Mouse (Mus musculus) limb, embryonic 13.5 days (tissue): ENCODE measurements at regions not wholly inside any gene's neighbourhood (a gene's known extent, or its start where the extent isn't known, plus 50 kb on each side); places are given as distances from the start of the nearest gene placed in this dataset.

Experiments
- ATAC-seq: fragments of 200-750 bp; cut with Nextera tagmentation; 2 replicates; pipeline ENCODE4 v1.8.0; 2017; ENCODE audit warnings: low read depth, moderate number of reproducible peaks, moderate TSS enrichment; ENCODE audit not compliant: low FRiP score
- H3K27ac ChIP-seq: fragments of 300-500 bp; sonication (generic); 2 replicates; pipeline ENCODE4 v1.5.1; 2015; ENCODE audit warnings: inconsistent platforms, mild to moderate bottlenecking, moderate library complexity
- H3K27me3 ChIP-seq: fragments of 300-500 bp; sonication (generic); 2 replicates; pipeline ENCODE4 v1.6.1; 2015; ENCODE audit warnings: mild to moderate bottlenecking, inconsistent platforms
- H3K36me3 ChIP-seq: fragments of 300-500 bp; sonication (generic); 2 replicates; pipeline ENCODE4 v1.6.1; 2015; ENCODE audit warnings: inconsistent platforms, mild to moderate bottlenecking, moderate library complexity
- H3K4me1 ChIP-seq: fragments of 300-500 bp; sonication (generic); 2 replicates; pipeline ENCODE4 v1.6.1; 2015; ENCODE audit warnings: inconsistent platforms
- H3K4me2 ChIP-seq: fragments of 300-500 bp; sonication (generic); replicated peaks from 2 replicates; pipeline ENCODE4 v1.6.1; 2015; ENCODE audit warnings: inconsistent platforms, mild to moderate bottlenecking, moderate library complexity
- H3K4me3 ChIP-seq: fragments of 300-500 bp; sonication (generic); 2 replicates; pipeline ENCODE4 v1.5.1; 2015; ENCODE audit warnings: moderate library complexity, mild to moderate bottlenecking, inconsistent platforms
- H3K9ac ChIP-seq: fragments of 300-500 bp; sonication (generic); 2 replicates; pipeline ENCODE4 v1.6.1; 2015; ENCODE audit warnings: mild to moderate bottlenecking, inconsistent platforms
- H3K9me3 ChIP-seq: fragments of 300-500 bp; sonication (generic); 2 replicates; pipeline ENCODE4 v1.6.1; 2016; ENCODE audit warnings: inconsistent platforms
- whole genome bisulfite sequencing: fragments of 180-500 bp; shearing (Covaris S2); methylation state at CpG from one replicate; pipeline ENCODE4 v1.1.7; 2015; 5-methylcytosine and 5-hydroxymethylcytosine counted together

DNA sequence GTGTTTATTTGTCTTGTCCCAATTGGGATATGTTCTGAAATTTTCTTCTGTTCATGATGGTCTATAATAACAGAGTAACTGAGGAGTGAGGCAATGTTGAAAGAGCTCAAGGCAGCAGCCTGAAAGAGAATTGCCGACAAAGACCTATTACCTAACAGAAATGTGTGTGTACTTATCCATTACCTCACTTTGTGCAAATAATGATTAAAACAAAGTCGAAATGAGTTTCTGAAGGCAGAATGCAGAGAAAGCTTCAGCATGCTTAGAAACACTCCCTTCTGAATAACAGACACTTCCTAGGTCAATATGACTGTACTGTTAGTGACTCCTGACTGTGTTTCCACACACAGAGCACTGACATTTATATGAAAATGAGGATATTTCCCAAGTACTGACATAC is 63.0 kb downstream of the Kbtbd8 start:
- H3K9me3 ChIP-seq, result no peaks in the 10 kb centered on the region
- WGBS, result 75% methylated on average over 2 of the region's 2 CpGs
- no peaks in the 10 kb centered on the region for H3K27me3 ChIP-seq
- H3K4me2 ChIP-seq, result no peak overlapping the region
- no peak for ATAC-seq
- no peak overlapping the region for H3K4me3 ChIP-seq
- no peak overlapping the region for H3K27ac ChIP-seq
- H3K36me3 ChIP-seq, result no peaks in the 10 kb centered on the region
- H3K9ac ChIP-seq, result no peak overlapping the region
- peaks cover 2% of the 10 kb centered on the region; the same call in 1 of the 2 replicates for H3K4me1 ChIP-seq

DNA sequence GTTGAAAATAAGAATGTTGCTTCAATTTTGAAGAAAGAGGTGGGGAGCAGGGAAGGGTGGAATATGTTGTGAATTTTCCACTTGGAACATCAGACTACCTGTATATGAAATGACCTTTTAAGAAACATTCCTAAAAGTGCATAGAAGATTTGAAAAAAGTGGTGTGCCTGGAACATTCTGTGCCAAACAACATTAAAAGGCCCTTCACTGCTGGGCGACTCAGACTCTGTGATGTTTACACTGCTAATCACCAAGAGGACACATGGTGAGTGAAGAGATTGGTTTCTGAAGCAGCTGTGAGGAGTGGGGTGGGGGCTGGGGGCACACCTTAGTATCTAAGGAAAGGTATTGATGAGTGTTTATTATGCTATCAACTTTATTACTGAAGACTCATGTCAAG is 65.2 kb downstream of the Kbtbd8 start:
- H3K4me1 ChIP-seq, result peaks cover 12% of the 10 kb centered on the region
- no peak for ATAC-seq
- 8% methylated on average over 1 of the region's 1 CpGs for WGBS
- H3K27me3 ChIP-seq, result no peaks in the 10 kb centered on the region
- no peak overlapping the region for H3K4me3 ChIP-seq
- no peak overlapping the region for H3K27ac ChIP-seq
- no peak overlapping the region for H3K4me2 ChIP-seq
- no peak overlapping the region for H3K9ac ChIP-seq
- no peaks in the 10 kb centered on the region for H3K9me3 ChIP-seq
- no peaks in the 10 kb centered on the region for H3K36me3 ChIP-seq

DNA sequence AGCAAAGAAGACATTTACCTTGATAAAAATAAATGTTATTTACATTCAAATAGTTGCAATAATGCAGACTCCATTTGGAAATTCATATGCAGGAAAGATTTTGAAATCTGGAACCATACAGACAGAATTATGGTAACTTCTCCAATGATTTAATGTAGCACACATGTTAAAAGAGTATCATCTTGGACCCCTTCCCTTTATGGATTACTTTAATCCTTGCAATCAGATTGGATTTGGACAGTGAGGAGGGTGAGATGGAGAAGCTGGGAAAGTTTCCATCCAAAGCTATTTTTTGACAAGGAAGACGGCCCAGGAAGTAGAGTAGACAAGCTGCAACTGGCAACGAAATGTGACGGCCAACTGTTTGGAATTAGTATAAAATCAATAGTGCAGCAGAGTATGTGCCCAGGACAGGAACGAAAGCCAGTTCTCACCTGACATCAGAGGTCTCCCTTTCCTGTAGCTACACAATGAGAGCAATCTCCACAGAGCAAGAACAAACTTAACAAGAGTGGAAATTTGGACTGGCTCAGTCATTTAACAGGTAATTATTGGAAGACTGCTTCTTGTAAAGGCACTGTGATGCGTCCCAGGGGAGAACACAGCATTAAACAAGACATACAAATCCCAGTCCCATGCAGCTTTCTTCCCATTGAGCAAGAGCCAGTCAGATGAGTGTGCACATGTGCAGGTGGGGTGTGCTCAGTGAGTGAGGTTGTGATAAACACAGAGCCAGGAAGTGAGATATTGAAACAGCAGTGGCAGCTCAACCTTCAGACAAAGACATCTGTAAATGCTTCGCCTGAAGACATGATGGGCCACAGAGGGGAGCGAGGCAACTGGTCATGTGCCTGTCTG is 68.3 kb downstream of the Kbtbd8 start:
- no peak overlapping the region; the same call in 1 of the 2 replicates for H3K27ac ChIP-seq
- 0 out of 2 replicates have a peak, but pooled peaks cover 11% of the 10 kb centered on the region for H3K27me3 ChIP-seq
- no peak overlapping the region for H3K9ac ChIP-seq
- peaks cover 18% of the 10 kb centered on the region for H3K4me1 ChIP-seq
- ATAC-seq, result peak; percentile 83
- WGBS, result 35% methylated on average over 7 of the region's 7 CpGs
- H3K4me2 ChIP-seq, result no peak overlapping the region
- H3K9me3 ChIP-seq, result no peaks in the 10 kb centered on the region
- H3K4me3 ChIP-seq, result no peak overlapping the region
- no peaks in the 10 kb centered on the region for H3K36me3 ChIP-seq

DNA sequence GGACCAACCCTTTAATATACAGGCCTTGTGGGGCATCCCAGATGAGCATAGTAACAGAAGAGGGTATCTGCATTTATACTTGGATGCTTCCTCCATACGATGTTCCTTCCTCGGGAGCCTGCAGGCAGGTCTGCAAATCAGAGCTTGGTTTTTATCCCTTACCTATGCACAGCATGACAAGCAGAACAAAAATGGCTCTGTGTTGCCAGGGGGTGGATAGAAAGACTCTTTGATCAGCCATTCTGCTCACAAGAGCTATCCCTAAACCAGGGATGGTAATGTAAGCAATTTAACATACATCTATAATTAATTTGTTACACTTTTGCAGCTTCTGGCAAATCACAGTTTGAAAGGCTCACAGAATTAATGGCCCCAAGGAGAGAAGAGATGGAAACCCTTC is 79.6 kb downstream of the Kbtbd8 start:
- 67% methylated on average over 2 of the region's 2 CpGs for WGBS

DNA sequence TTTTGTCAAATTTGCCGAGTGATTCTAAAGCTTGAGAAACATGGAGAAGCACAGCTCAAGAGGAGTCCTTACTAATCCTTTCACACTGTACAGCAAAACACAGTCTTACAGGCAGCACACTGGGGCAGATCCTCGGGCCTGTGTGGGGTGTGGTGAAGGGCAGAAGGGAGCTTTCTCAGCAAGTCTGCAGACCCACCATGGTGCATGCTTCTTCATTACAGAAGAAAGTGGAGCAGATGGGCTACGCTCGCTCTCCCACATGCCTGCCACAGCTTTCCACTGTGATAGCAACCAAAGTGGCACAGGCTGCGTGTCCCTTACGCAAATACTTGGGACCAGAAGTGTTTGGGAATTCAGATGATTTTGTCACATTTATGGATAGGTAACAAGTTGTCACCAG is 81.6 kb downstream of the Kbtbd8 start:
- H3K36me3 ChIP-seq, result no peaks in the 10 kb centered on the region
- peaks cover 17% of the 10 kb centered on the region for H3K4me1 ChIP-seq
- no peaks in the 10 kb centered on the region for H3K27me3 ChIP-seq
- no peak overlapping the region for H3K4me3 ChIP-seq
- no peak overlapping the region for H3K9ac ChIP-seq
- H3K9me3 ChIP-seq, result no peaks in the 10 kb centered on the region
- no peak overlapping the region for H3K4me2 ChIP-seq
- no peak overlapping the region for H3K27ac ChIP-seq
- no peak for ATAC-seq
- 86% methylated on average over 6 of the region's 6 CpGs for WGBS

More for the DNA sequence above, 79.6 kb downstream of the Kbtbd8 start:
- Histone ChIP-seq H3K27me3 (no peaks in the 10 kb centered on the region), H3K36me3 (no peaks in the 10 kb centered on the region), H3K9ac (no peak overlapping the region), H3K4me3 (no peak overlapping the region), H3K4me2 (no peak overlapping the region), H3K9me3 (no peaks in the 10 kb centered on the region), H3K4me1 (peaks cover 7% of the 10 kb centered on the region; the same call in 1 of the 2 replicates), H3K27ac (no peak overlapping the region)
- no peak for ATAC-seq

DNA sequence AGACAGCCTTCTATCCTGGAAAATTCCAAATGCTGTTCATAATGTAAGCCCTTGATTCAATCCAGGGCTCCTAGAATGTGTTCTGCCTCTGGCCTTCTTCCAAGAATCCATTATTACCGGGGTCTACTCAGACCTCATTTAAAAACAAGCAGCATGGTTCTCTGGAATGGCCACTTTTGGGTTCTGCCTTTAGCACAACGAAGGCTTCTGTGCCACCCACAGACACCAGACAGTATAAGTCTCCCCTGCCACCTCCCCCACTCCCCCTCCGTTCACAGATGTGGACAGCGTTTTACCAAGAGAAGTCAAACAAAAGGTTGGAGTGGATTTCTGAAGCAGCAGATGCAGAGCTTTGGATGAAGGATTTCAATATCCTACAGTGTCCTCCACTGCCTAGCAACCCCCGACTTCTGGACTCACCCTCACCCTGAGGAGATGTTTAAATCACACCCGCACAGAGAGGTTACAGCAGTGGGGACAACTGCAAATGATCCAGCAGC is 85.3 kb downstream of the Kbtbd8 start:
- H3K4me2 ChIP-seq, result peak overlapping the region; percentile 50

DNA sequence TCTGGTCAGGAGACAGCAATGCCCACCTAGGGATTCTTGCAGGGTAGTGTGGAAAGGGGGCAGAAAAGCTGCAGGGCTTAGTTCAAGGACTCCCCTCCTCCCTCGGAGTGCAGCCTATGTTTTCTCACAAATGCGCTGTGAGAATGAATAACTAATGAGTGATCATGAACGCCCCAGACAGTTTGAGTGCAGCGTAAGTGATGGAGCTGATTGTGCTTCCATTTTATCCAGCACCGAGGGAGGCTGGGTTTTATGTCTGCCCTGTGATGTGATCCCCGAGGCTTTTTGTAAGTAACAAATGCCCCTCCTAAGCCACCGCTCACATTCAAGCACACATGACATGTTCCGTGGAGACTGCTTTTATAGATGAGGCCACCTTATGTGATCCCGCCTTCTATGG is 85.9 kb downstream of the Kbtbd8 start:
- no peaks in the 10 kb centered on the region for H3K9me3 ChIP-seq
- H3K27ac ChIP-seq, result peak overlapping the region; percentile 6; the same call in 1 of the 2 replicates
- no peaks in the 10 kb centered on the region for H3K27me3 ChIP-seq
- 56% methylated on average over 9 of the region's 9 CpGs for WGBS
- no peak overlapping the region for H3K4me3 ChIP-seq
- H3K36me3 ChIP-seq, result no peaks in the 10 kb centered on the region
- H3K9ac ChIP-seq, result no peak overlapping the region
- H3K4me2 ChIP-seq, result peak overlapping the region; percentile 50
- no peak for ATAC-seq
- peaks cover 27% of the 10 kb centered on the region for H3K4me1 ChIP-seq

More for the DNA sequence above, 85.3 kb downstream of the Kbtbd8 start:
- H3K9me3 ChIP-seq, result no peaks in the 10 kb centered on the region
- H3K36me3 ChIP-seq, result no peaks in the 10 kb centered on the region
- no peak overlapping the region for H3K9ac ChIP-seq
- peaks cover 27% of the 10 kb centered on the region for H3K4me1 ChIP-seq
- H3K27me3 ChIP-seq, result no peaks in the 10 kb centered on the region
- peak overlapping the region; percentile 85 for H3K27ac ChIP-seq
- peak overlapping the region; percentile 5; the same call in 1 of the 2 replicates for H3K4me3 ChIP-seq
- peak; percentile 91 for ATAC-seq
- 19% methylated on average over 6 of the region's 6 CpGs for WGBS

DNA sequence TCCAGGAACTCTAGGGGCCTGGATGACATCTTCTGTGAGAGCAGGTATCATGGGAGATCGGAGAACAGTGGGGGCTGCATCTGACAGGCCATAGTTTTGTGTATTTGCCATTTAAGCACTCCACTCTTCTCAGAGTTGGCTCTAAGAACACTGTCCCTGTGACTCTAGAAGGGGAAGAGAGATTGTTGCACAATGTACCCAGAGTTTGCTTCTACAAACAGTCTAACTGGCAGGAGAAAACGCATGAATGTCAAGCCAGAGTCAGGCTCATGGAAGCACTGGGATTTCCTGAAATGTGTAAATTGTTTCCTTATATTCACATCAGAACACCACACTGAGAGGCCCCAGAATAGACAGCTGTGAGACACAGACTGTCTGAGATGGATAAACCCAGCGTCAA is 87.2 kb downstream of the Kbtbd8 start:
- H3K4me3 ChIP-seq, result no peak overlapping the region
- ATAC-seq, result no peak
- H3K4me1 ChIP-seq, result peaks cover 27% of the 10 kb centered on the region
- no peaks in the 10 kb centered on the region for H3K9me3 ChIP-seq
- H3K27me3 ChIP-seq, result no peaks in the 10 kb centered on the region
- 65% methylated on average over 3 of the region's 3 CpGs for WGBS
- H3K27ac ChIP-seq, result no peak overlapping the region
- H3K36me3 ChIP-seq, result no peaks in the 10 kb centered on the region
- H3K4me2 ChIP-seq, result no peak overlapping the region
- H3K9ac ChIP-seq, result no peak overlapping the region

DNA sequence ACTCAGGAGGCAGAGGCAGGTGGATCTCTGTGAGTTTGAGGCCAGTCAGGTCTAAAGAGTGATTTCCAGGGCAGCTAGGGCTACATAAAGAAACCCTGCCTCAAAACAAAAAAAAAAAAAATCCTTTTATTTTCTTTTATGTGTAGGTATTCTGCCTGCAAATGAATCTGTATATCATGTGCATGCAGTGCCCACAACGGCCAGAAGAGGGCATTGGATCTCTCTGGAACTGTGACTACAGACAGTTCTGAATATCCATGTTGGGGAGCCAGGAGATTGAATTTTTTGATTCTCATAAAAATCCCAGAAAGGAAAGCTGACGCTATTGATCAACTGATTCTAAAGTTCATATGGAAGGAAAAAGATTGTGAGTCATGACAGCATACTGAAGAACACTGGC is 90.0 kb downstream of the Kbtbd8 start:
- Histone ChIP-seq H3K4me3 (no peak overlapping the region), H3K9me3 (no peaks in the 10 kb centered on the region), H3K4me2 (no peak overlapping the region), H3K4me1 (peaks cover 23% of the 10 kb centered on the region), H3K27ac (no peak overlapping the region), H3K36me3 (no peaks in the 10 kb centered on the region), H3K27me3 (no peaks in the 10 kb centered on the region), H3K9ac (no peak overlapping the region)
- WGBS, result 34% methylated on average over 2 of the region's 2 CpGs
- no peak for ATAC-seq

DNA sequence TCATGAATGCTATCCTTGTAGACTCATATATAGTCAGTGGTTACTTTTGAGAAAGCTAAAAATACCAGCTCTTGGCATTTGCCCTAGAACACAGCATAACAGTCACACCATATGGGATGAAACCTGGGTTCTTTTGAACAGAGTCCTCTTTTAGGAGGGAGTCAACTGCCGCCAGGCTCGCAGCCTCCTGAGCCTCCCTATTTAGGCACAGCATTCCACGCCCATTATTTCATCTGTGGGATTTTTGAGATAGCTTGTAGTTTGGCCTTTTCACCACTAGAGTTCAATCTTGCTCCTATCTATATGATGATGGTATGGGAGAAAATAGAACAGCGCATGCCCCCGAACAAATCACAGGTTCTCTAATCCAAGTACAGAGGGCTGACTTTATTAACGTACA is 100.4 kb downstream of the Kbtbd8 start:
- H3K36me3 ChIP-seq, result no peaks in the 10 kb centered on the region
- H3K27me3 ChIP-seq, result peaks cover 8% of the 10 kb centered on the region
- H3K4me3 ChIP-seq, result no peak overlapping the region
- peak; percentile 64; the same call in 1 of the 2 replicates for ATAC-seq
- no peak overlapping the region for H3K27ac ChIP-seq
- WGBS, result 44% methylated on average over 6 of the region's 6 CpGs
- no peaks in the 10 kb centered on the region for H3K9me3 ChIP-seq
- H3K4me2 ChIP-seq, result no peak overlapping the region
- H3K4me1 ChIP-seq, result no peaks in the 10 kb centered on the region
- H3K9ac ChIP-seq, result no peak overlapping the region

DNA sequence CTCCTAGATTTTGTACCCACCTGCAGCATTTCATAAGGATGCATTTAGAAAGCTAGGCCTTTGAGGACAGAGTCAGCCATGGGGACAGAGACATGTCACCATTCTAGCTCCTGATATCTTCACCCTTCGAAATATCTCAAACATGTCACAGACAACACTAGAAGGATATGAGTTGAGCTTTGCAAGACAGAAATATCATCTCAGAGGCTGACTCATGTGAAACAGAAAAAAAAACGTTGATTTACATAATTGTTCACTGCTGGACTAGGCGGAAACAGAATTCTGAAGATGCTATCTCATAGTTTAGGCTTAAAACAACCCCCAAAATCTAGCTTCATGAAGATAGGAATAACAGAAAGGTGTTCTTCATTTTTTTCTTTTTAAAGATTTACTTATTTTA is 101.8 kb downstream of the Kbtbd8 start:
- Histone ChIP-seq H3K9me3 (no peaks in the 10 kb centered on the region), H3K27ac (no peak overlapping the region), H3K27me3 (peaks cover 8% of the 10 kb centered on the region), H3K36me3 (no peaks in the 10 kb centered on the region), H3K4me2 (no peak overlapping the region), H3K4me1 (no peaks in the 10 kb centered on the region), H3K4me3 (no peak overlapping the region), H3K9ac (no peak overlapping the region)
- 69% methylated on average over 3 of the region's 3 CpGs for WGBS
- ATAC-seq, result no peak

DNA sequence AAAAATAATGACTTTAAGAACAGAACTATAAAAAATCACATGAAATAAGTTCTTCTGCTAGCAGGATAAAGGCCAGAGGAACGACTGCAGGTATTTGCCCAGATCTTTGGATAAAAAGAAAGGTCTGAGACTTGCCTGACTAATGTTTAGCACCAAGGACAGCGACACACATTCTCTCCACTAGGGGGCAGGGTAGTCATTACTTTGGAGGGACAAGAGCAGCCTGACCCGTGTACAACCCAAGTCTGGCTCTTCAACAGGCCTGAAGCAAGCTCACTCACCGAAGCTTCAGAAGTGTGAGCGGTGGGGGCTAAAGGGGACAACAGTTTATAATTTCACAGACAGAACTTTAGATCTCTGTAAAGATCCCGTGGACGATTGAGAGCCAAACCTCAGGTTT is 98.4 kb upstream of the Gm10234 start:
- Histone ChIP-seq H3K36me3 (no peaks in the 10 kb centered on the region), H3K4me1 (no peaks in the 10 kb centered on the region), H3K4me3 (no peak overlapping the region), H3K4me2 (no peak overlapping the region), H3K9ac (no peak overlapping the region), H3K27ac (no peak overlapping the region), H3K9me3 (no peaks in the 10 kb centered on the region), H3K27me3 (no peaks in the 10 kb centered on the region)
- WGBS, result 25% methylated on average over 7 of the region's 7 CpGs
- ATAC-seq, result no peak
